Mouse (Mus musculus): ENCODE data around the gene Cyp4f16.
A peak's percentile ranks its signal among the peaks of the same experiment; 100 is the strongest.
"Not testable (repeated sequence)": the region's sequence is repeated elsewhere in the genome, so short reads cannot be mapped to it uniquely, and the experiment has no call there.

The Cyp4f16 gene

GRCm38 (mm10) chr17:32536051-32536866 lies at the start of gene Cyp4f16:
Gene Cyp4f16, plus strand, starts transcription at chr17:32536558.
- DNase-seq (ENCODE audit: low spot score) = peak; percentile 41

GRCm38 (mm10) chr17:32492349-32492980 lies 43.9 kb upstream of the Cyp4f16 start:
- DNase-seq (ENCODE audit: low spot score) = no peak

- DNase-seq (ENCODE audit: low spot score) = peak; percentile 68
These were observed 41.8 kb upstream of the Cyp4f16 start for GRCm38 (mm10) chr17:32494601-32495000.

- not testable (repeated sequence) for DNase-seq (ENCODE audit: low spot score)
These were observed 35.8 kb upstream of the Cyp4f16 start for GRCm38 (mm10) chr17:32500511-32500910.

- DNase-seq (ENCODE audit: low spot score) = no peak
These were observed 35.3 kb upstream of the Cyp4f16 start for GRCm38 (mm10) chr17:32501051-32501450.

GRCm38 (mm10) chr17:32503111-32503510 lies 33.2 kb upstream of the Cyp4f16 start:
- DNase-seq (ENCODE audit: low spot score) = no peak

- no peak for DNase-seq (ENCODE audit: low spot score)
These were observed 30.3 kb upstream of the Cyp4f16 start, which contains the start of gene Cyp4f17 for GRCm38 (mm10) chr17:32505851-32506728. Gene Cyp4f17, plus strand, starts transcription at chr17:32506050.

GRCm38 (mm10) chr17:32506729-32507245 lies 29.6 kb upstream of the Cyp4f16 start:
- DNase-seq (ENCODE audit: low spot score) = no peak

- no peak for DNase-seq (ENCODE audit: low spot score)
These were observed 20.2 kb upstream of the Cyp4f16 start for GRCm38 (mm10) chr17:32516126-32516525.

- no peak for DNase-seq (ENCODE audit: low spot score)
These were observed 14.4 kb upstream of the Cyp4f16 start for GRCm38 (mm10) chr17:32521981-32522380.

- no peak for DNase-seq (ENCODE audit: low spot score)
These were observed 14.0 kb upstream of the Cyp4f16 start for GRCm38 (mm10) chr17:32522386-32522785.

GRCm38 (mm10) chr17:32522816-32523215 lies 13.5 kb upstream of the Cyp4f16 start:
- DNase-seq (ENCODE audit: low spot score) = no peak

- no peak for DNase-seq (ENCODE audit: low spot score)
These were observed 12.5 kb upstream of the Cyp4f16 start for GRCm38 (mm10) chr17:32523895-32524294.

- not testable (repeated sequence) for DNase-seq (ENCODE audit: low spot score)
These were observed 10.0 kb upstream of the Cyp4f16 start for GRCm38 (mm10) chr17:32526341-32526740.

GRCm38 (mm10) chr17:32527748-32528147 lies 8.6 kb upstream of the Cyp4f16 start:
- no peak for DNase-seq (ENCODE audit: low spot score)

- DNase-seq (ENCODE audit: low spot score) = peak; percentile 78
These were observed 7.7 kb upstream of the Cyp4f16 start for GRCm38 (mm10) chr17:32528408-32529337.

GRCm38 (mm10) chr17:32532356-32532755 lies 4.0 kb upstream of the Cyp4f16 start:
- DNase-seq (ENCODE audit: low spot score) = not testable (repeated sequence)

- DNase-seq (ENCODE audit: low spot score) = no peak
These were observed 2.3 kb upstream of the Cyp4f16 start for GRCm38 (mm10) chr17:32534068-32534467.

- no peak for DNase-seq (ENCODE audit: low spot score)
These were observed 501 bp downstream of the Cyp4f16 start for GRCm38 (mm10) chr17:32536867-32537250.

- DNase-seq (ENCODE audit: low spot score) = not testable (repeated sequence)
These were observed 8.4 kb downstream of the Cyp4f16 start for GRCm38 (mm10) chr17:32544792-32545191.

- not testable (repeated sequence) for DNase-seq (ENCODE audit: low spot score)
These were observed 14.0 kb downstream of the Cyp4f16 start for GRCm38 (mm10) chr17:32550377-32550776.

Measured in left cerebral cortex, adult 11 months (tissue).